Mouse (Mus musculus): Measurements from ENCODE around the gene Rnf141.
A peak's percentile ranks its signal among the peaks of the same experiment; 100 is the strongest.

The Rnf141 gene

DNA sequence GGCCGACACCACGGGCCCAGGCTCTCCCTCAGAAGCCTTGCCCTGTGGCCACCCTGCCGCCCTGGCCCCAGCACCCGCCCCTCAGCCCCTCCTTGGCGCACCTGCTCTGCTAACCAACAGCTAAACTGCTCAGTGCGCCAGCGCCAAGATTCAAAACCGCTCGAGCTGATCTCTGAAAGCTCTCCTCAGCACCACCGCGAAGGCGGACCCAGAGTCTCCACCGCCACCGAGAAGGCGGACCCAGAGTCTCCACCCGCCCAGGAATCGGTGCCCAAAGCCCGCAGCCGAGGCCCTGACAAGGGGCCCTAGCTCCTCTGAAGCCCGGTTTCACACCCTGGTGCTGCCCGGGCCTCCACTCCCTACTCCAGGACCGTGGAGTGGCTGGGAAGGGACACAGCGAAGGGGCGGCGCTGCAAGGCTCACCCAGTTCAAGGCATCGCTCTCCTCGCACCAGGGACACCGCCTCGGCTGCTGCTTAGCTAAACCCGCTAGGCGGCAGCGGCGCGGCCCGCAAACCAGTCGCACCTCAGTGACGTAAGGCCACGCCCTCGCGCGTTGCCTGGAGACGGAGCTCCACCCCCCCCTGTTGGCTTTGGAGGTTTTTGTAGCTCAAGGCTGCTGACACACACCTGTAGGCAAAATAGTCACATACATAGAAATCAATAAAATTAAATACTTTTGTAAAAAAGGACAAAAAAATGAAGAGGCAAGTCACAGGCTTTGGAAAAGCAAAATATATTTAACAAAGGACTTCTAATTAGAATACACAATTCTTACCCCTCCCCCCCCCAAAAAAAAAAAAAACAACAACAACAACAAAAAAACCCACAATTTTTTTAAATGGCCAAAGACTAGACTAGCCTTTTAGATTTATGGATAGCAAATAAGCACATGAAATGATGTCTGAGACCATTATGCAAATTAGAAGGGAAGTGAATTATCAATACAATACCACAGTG lies at the start of gene Rnf141:
Gene Rnf141, minus strand, starts transcription at position 542 of the 959 bp plus-strand sequence.
- DNase-seq (ENCODE audit: low spot score) = peak; percentile 96

- DNase-seq (ENCODE audit: low spot score) = no peak
Measured at GRCm38 (mm10) chr7:110891501-110891986, 47.3 kb upstream of the Rnf141 start.

DNA sequence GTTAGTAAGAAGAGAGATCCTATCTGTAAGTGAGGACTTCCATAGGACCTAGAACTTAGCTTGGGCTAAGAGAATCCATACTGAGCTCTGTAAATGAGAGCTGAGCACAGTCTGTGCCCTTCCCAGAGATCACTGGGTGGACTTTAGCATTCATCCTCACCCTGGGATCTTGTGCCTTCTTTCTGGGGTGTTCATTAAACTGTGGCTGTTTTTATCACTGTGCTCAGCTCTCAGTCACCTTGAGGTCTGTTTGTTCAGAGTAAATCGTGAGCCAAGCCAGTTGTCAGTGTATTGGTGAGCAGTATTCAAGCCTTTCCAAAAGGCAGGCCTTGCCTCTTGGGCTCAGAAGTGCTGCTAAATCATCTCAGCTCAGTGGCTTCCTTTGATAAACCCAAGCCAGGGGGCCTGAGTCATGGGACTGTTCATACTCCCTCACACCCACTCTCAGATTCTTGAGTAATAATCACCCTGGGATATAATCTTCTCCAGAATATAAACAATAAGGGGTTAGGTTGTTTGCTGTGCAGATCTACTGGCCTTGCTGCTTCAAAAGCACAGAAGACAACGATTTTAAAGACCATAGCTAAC lies 37.6 kb upstream of the Rnf141 start:
- no peak for DNase-seq (ENCODE audit: low spot score)

GRCm38 (mm10) chr7:110878028-110878427 lies 33.8 kb upstream of the Rnf141 start:
- no peak for DNase-seq (ENCODE audit: low spot score)

DNA sequence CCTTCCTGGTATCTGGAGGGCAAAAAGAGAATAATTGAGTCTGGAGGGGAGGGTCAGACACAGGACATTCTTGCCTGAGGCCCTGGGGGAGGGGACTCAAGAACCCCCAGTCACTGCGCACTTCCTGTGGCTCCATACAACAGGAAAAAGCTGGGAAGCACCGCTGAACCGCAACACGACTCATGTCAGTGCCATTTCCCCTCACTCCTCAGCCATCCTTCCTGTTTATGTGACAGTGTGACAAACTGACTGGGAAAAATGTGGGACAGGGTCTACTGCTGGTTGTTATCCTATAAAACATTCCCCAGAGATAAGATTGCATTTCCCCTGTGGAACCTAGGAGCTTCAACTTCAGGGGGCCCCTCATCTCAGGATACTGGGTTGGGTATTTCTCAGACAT lies 32.7 kb upstream of the Rnf141 start:
- DNase-seq (ENCODE audit: low spot score) = no peak

- DNase-seq (ENCODE audit: low spot score) = no peak
Measured at GRCm38 (mm10) chr7:110868807-110869206, 24.6 kb upstream of the Rnf141 start.

DNA sequence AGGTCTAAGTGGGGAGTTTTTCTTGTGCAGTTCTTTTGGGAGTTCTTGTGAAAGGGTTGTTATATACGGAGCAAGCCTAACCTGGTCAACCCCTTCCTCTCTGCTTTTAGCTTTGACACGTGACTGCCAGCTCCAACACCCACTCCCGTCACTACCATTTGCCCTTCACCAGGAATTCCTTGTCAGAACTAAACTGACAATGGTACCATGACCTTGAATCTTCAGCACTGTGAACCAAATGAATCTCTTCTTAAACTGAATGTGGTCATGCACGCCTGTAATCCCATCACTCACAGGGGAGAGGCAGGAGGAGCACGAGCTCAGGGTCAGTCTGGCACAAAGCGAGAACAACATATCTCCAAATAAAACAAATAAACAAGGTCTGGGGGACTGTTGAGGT lies 22.9 kb upstream of the Rnf141 start:
- DNase-seq (ENCODE audit: low spot score) = no peak

DNA sequence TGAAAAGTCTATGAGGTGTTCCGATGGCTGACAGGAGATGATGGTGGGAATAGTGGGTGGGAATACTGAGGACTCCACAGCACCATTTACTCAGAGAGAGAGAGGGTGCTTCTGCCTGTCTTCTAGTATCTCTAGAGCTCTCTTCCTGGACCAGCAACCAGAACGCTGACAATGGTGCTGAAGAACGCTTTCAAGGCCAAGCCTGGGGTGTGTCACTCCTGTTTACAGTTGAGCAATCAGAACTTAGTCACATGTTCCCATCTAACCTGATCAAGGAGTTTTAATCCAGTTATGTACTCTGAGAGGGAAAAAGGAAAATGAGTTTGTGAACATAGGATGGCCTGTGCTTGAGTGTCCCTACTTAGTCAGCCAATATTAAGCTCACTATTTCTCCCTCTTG lies 21.8 kb upstream of the Rnf141 start:
- DNase-seq (ENCODE audit: low spot score) = no peak

DNA sequence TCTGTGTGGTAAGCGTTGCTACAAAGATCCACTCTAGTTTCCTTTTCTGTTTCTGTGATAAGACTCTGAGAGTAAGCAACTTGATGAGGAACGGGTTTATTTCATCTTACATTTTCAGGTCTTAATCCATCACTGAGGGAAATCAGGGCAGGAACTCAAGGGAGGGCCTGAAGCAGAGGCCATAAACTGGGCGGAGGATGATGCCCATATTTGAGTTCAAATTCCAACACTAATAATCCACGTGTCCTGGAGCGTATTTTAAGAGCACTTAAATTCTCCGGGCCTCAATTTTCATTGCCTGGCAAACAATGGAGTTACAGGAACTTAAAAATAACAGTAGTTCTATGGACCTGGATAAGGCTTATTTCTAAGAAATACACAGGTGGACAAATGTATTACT lies 21.3 kb upstream of the Rnf141 start:
- DNase-seq (ENCODE audit: low spot score) = no peak

DNA sequence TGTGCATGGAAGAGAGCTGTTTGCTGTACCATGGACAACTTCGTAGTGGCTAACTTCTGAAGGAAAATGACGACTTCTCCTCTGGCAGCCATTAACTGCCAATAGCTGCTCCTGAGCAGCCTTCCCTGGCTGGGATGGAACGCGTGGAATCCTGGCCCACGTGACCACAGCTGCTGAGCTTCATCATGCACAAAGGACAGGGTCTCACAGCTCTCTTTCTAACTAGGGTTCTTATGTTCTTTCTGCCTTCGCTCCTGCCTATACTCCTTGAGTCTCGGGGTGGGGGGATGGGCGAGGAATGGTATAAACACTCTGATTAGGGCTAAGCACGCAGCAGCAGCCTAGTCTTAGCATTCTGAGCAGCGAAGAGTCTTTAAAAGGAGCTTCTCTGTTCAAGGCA lies 20.8 kb upstream of the Rnf141 start:
- peak; percentile 34 for DNase-seq (ENCODE audit: low spot score)

DNA sequence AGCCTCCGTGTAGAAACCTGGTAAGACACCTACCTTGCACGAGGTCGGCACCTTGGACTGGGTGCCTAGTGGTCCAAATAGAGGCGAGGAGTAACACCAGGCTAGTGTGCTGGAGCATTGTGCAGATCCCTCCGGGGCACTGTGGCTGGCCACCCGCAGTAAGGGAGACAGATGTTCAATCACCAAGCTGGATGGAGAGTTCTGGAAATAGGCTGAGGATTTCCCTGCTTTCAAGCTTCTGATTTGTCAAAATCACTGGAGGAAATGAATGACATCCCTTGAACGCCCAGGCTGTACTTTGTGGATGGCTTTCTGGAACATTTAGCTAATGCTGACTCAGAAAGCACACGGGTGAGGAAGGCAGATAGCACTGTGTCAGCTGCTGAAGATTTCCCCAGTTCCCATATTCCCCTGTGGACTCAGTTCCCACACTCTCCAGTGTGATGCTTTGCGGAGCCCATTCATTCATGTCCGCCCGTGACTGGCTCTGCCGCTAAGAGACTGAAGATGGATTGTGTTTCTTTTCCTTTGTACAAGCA lies 18.6 kb upstream of the Rnf141 start, which contains the start of gene Lyve1:
Gene Lyve1, minus strand, starts transcription at position 489 of the 539 bp plus-strand sequence.
- no peak for DNase-seq (ENCODE audit: low spot score)

DNA sequence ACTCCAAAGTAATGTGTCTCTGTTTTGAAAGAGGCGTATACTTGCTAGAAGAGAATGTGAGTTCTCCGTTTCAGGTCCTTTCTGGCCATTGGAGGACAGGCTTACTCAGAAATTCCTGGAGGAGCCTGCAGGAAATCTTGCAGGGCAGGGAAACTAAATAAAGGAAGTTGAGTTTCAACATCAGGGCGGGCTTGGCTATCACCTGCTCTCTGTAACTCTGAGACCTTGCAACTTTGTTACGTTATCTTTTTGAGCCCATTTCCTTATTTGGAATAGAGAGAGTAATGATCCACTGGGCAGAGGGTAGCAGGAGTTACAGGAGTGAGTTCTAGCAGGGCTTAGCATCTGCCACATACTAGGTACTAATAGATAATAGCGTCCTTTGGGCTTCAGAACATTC lies 15.9 kb upstream of the Rnf141 start:
- DNase-seq (ENCODE audit: low spot score) = no peak

DNA sequence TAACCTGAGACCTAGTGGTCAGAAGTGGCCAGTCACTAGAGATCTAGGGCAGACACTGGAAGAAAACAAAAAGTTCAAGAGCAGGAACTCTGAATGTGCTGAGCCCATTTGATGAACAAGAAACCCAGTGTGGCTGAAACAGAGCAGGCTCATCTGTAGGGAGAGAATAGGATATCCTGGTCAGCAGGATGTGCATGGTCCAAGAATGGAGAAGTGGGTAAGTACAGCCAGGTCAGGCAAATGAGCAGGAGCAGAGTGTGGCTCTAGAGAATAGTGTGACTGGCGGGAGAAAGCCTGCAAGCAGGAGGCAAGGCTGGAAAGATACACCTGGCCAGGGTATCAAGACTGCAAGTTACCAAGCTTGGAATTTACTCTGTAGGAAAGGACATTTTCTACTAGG lies 11.3 kb upstream of the Rnf141 start:
- DNase-seq (ENCODE audit: low spot score) = no peak

DNA sequence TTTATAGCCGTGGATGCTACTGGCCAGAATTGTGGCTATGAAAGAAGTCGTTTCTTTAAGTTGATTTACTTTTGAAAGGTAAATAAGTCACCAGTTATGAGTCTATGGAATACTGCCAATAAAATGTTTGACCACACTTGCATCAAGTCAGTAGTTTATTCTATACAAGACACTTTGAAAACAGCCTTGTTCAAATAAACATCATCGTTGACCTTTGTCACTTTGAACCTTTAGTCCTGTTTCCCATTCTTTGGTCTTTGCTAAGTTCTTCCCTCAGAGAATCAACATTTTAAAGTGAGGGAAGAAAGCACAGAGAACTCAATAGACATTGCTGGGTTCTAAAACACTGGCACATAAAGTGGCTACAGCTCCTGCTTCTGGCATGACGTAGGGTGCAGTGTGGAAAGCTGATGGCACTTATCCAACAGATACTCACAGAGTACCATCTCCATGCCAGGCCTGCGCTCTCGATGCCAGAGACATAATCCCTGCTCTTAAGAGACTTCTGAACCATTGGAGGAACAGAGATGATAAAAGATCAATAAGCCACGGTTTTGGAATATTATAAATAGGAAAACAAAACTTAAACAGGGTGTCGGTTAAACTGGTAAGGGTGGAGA lies 10.8 kb upstream of the Rnf141 start:
- DNase-seq (ENCODE audit: low spot score) = no peak

- DNase-seq (ENCODE audit: low spot score) = no peak
Measured at GRCm38 (mm10) chr7:110854519-110854918, 10.3 kb upstream of the Rnf141 start.

DNA sequence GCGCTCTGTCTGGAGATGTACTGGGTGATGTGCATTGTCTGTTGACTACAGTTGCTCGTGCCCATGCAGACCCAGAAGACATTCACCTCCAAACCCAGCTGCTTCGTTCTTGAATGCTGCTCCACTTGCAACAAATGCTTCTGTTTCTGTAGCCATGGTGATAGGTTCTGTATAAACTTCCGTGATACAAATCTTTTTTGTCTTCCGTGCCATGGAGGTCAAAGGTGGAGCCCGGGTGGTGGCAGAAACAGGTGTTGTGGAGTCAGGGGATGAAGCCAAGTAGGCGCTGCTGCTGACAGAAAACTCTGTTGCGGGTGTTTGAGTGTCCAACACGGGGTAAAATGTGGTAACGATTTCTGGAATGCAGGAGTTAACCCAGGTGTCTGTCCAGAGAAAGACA lies 9.4 kb upstream of the Rnf141 start:
- no peak for DNase-seq (ENCODE audit: low spot score)

GRCm38 (mm10) chr7:110851541-110852203 lies 7.4 kb upstream of the Rnf141 start:
- DNase-seq (ENCODE audit: low spot score) = no peak

DNA sequence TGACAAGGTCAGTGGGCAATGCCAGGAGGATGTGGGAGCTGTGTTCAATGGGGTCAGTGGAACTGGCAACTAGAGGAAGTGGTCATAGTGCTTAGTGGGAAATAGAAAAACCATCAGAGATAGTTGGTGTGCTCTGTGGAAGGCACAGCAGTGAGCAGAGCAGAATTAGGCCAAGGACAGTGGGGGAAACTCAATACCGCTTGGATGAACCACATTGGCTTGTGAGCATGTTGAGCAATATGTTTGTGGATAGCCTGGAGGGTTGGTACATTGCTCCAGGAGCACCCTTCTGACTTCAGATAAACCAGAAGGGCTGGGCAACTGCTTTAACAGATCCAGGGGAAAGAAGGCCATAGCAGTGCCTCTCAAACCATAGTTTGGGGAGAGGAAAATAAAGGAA lies 4.1 kb upstream of the Rnf141 start:
- DNase-seq (ENCODE audit: low spot score) = no peak

DNA sequence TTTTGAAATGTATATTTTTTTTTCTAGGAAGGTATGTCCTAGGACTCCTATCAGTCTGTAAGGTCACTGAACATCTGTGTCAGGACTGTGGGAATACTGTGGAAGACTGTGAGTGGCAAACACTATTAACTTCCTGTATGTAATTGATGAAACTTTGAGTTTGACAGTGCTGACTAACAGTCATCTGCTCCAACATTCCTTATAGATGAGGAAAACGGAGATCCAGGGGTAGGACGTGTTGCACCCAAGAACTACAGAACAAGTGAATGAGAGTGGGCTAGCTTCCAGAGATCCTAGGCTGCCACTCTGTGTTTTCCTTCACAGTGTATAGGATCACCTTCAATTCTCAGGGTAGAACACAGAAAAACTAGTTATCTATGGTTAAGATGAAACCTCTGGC lies 3.1 kb upstream of the Rnf141 start:
- no peak for DNase-seq (ENCODE audit: low spot score)

- DNase-seq (ENCODE audit: low spot score) = no peak
Measured at GRCm38 (mm10) chr7:110840332-110840731, 3.9 kb downstream of the Rnf141 start.

DNA sequence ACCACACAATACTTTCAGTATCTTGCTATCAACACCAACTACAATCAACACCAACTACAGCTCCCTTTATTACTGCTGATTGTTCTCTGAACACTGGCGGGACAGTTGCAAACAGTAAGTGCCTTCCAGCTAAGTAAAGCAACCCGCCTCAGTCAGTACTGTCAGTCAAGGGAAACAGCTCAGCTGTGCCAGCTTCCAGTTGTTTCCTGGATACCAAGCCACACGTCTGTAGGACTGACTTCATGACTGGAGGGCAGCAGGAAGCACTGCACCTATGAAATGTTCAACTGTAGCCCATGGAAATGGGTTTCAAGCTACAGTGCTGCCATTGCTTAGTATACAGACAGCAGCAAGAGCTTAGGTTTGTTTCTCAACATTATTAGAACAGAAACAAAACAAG lies 9.7 kb downstream of the Rnf141 start:
- no peak for DNase-seq (ENCODE audit: low spot score)

DNA sequence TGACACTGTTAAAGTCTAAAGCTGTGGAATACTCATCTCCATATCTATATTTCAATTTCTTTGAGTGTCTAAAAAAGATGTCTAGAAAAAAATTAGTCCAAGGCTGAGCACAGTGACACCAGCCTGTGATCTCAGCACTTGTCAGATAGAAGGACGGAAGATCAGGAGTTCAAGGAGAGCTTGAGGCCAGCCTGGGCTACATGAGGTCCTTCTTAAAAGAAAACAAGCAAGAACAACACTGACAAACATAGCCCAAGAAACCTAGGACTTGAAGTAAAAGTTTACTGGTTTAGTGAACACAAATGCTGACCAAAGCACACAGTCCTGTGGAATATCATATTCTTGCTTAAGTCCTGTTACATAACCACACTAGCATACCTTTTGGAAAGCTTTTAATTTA lies 10.2 kb downstream of the Rnf141 start:
- no peak for DNase-seq (ENCODE audit: low spot score)

Measured in retina, embryonic 14.5 days (tissue).